Mouse (Mus musculus) forebrain, postnatal 0 days (tissue): ENCODE measurements around the gene Lacc1. TPM values are rescaled to one million over a fixed set of nuclear protein-coding genes. Genes with fewer than 3 reads are reported as not detected.

Experiments
- ATAC-seq: fragments of 200-750 bp; cut with Nextera tagmentation; 2 replicates; pipeline ENCODE4 v1.8.0; 2017; ENCODE audit warnings: mild to moderate bottlenecking, moderate library complexity
- DNase-seq: peaks from one replicate; pipeline ENCODE4 v3.0.0-alpha.2; 2015
- H3K27ac ChIP-seq: fragments of 300-500 bp; sonication (generic); 2 replicates; pipeline ENCODE4 v1.5.1; 2014; ENCODE audit warnings: low read depth, mild to moderate bottlenecking, antibody characterized with exemption, low read length, moderate library complexity, mixed read lengths
- H3K27me3 ChIP-seq: fragments of 300-500 bp; sonication (generic); 2 replicates; pipeline ENCODE4 v1.6.1; 2014; ENCODE audit warnings: mild to moderate bottlenecking, low read length, mixed read lengths; ENCODE audit not compliant: insufficient read depth
- H3K36me3 ChIP-seq: fragments of 300-500 bp; sonication (generic); 2 replicates; pipeline ENCODE4 v1.6.1; 2014; ENCODE audit warnings: mild to moderate bottlenecking, moderate library complexity; ENCODE audit not compliant: insufficient read depth
- H3K4me1 ChIP-seq: fragments of 300-500 bp; sonication (generic); 2 replicates; pipeline ENCODE4 v1.6.1; 2014; ENCODE audit warnings: antibody characterized with exemption; ENCODE audit not compliant: insufficient read depth
- H3K4me2 ChIP-seq: fragments of 300-500 bp; sonication (generic); 2 replicates; pipeline ENCODE4 v1.6.1; 2014; ENCODE audit warnings: low read depth, mild to moderate bottlenecking, moderate library complexity
- H3K4me3 ChIP-seq: fragments of 300-500 bp; sonication (generic); 2 replicates; pipeline ENCODE4 v1.5.1; 2014; ENCODE audit warnings: low read depth, low read length, mixed read lengths
- H3K9ac ChIP-seq: fragments of 300-500 bp; sonication (generic); 2 replicates; pipeline ENCODE4 v1.6.1; 2014; ENCODE audit warnings: mild to moderate bottlenecking
- H3K9me3 ChIP-seq: fragments of 300-500 bp; sonication (generic); 2 replicates; pipeline ENCODE4 v1.6.1; 2016; ENCODE audit warnings: low read length
- CTCF ChIP-seq: sonication (generic); IDR thresholded peaks from 2 replicates; pipeline ENCODE4 v1.5.1; 2016; ENCODE audit warnings: antibody characterized with exemption, control low read depth, low read depth
- WGBS: fragments of 180-500 bp; shearing (Covaris S2); extraction: QIAGEN DNeasy Blood & Tissue Kit; methylation state at CpG from one replicate; pipeline ENCODE4 v1.1.7; 2014; 5-methylcytosine and 5-hydroxymethylcytosine counted together
- polyA plus RNA-seq: library from polyadenylated mRNA; unstranded; fragments of >200 nt; fragmentation: Nextera tagmentation; extraction: Ambion mirVana; gene quantifications from 2 replicates; pipeline ENCODE4 v1.2.1, GENCODE M21; 2015
- total RNA-seq: library from RNA; depleted of rRNA; stranded (reverse); fragments of >200 nt; gene quantifications from 2 replicates; pipeline ENCODE4 v1.2.3, GENCODE M21; 2014; rRNA removed

The Lacc1 gene
- 3.5 and 6.0 TPM in 2 replicates for total RNA-seq
- polyA plus RNA-seq: 1.7 and 2.0 TPM in 2 replicates

GRCm38 (mm10) chr14:77036226-77037046, at the start of gene Lacc1, which contains the start of gene Ccdc122:
Lacc1 (minus strand) TSS chr14:77036904.
Ccdc122 (plus strand) TSS chr14:77036772.
- DNase-seq (peak; percentile 55), ATAC-seq (peak; percentile 71)
- Histone ChIP-seq H3K9ac (peak within 1 kb of the TSS; percentile 54), H3K4me3 (peak within 1 kb of the TSS; percentile 49), H3K27ac (no peak within 1 kb of the TSS), H3K36me3 (no peaks in the 10 kb centered on the region), H3K9me3 (no peaks in the 10 kb centered on the region), H3K4me1 (no peaks in the 10 kb centered on the region), H3K4me2 (peak within 1 kb of the TSS; percentile 81), H3K27me3 (no peaks in the 10 kb centered on the region)
- peak; percentile 55 for TF ChIP-seq CTCF
- 6% methylated on average over 82 of the region's 86 CpGs for WGBS

DNA sequence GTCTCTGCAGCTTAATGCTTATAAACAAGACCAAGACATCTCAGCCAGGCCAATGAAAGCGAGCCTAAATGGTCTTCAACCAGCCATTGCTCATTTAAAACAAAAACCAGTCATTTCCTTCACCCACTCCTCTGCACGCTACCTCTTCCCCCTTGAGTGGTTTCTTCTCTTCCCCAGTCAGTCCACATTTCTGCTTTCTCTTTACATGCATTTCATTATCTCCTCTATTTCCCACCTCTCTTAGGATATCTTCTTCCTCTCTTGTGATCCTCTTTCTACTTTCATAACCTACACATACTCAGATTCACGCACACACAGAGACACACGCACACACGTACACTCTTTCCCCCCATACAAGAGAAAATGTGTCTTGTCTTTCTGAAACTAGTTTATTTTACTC, 44.5 kb upstream of the Lacc1 start:
- H3K4me2 ChIP-seq: no peak overlapping the region
- no peak overlapping the region for H3K27ac ChIP-seq
- no peaks in the 10 kb centered on the region for H3K9me3 ChIP-seq
- WGBS: 95% methylated on average over 5 of the region's 5 CpGs
- no peaks in the 10 kb centered on the region for H3K36me3 ChIP-seq
- DNase-seq (no peak), ATAC-seq (no peak)
- H3K9ac ChIP-seq: no peak overlapping the region
- no peak overlapping the region for H3K4me3 ChIP-seq
- H3K4me1 ChIP-seq: no peaks in the 10 kb centered on the region
- H3K27me3 ChIP-seq: no peaks in the 10 kb centered on the region
- TF ChIP-seq CTCF: no peak

- Histone ChIP-seq H3K27ac (no peak overlapping the region), H3K9me3 (no peaks in the 10 kb centered on the region), H3K4me3 (no peak overlapping the region), H3K9ac (no peak overlapping the region), H3K4me1 (no peaks in the 10 kb centered on the region), H3K4me2 (no peak overlapping the region), H3K27me3 (no peaks in the 10 kb centered on the region), H3K36me3 (no peaks in the 10 kb centered on the region)
- no peak for DNase-seq
- no peak for TF ChIP-seq CTCF
- no peak for ATAC-seq
- 86% methylated on average over 1 of the region's 1 CpGs for WGBS
Measured at GRCm38 (mm10) chr14:77069361-77069760, 32.7 kb upstream of the Lacc1 start.

DNA sequence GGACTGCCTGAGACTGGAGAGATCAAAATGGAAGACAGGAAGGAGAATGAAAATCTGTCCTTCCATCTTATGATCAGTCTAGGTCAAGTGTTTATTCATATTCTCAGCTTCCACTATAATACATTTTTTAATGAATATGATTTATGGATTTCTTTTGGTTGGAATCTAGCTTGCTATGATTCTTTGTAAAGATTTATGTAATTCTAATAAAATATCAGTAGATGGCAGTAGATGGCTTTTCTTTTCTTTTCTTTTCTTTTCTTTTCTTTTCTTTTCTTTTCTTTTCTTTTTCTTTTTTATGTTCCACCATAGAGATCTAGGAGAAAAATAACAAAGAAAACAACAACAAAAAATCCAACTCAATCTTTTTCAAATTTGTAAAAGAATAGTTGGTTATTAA, 16.6 kb upstream of the Lacc1 start:
- H3K27ac ChIP-seq: no peak overlapping the region
- no peak for TF ChIP-seq CTCF
- H3K9me3 ChIP-seq: 0 out of 2 replicates have a peak, but pooled peaks cover 4% of the 10 kb centered on the region
- H3K36me3 ChIP-seq: no peaks in the 10 kb centered on the region
- ATAC-seq (no peak), DNase-seq (no peak)
- H3K27me3 ChIP-seq: no peaks in the 10 kb centered on the region
- no peaks in the 10 kb centered on the region for H3K4me1 ChIP-seq
- H3K4me2 ChIP-seq: no peak overlapping the region
- H3K9ac ChIP-seq: no peak overlapping the region
- H3K4me3 ChIP-seq: no peak overlapping the region

DNA sequence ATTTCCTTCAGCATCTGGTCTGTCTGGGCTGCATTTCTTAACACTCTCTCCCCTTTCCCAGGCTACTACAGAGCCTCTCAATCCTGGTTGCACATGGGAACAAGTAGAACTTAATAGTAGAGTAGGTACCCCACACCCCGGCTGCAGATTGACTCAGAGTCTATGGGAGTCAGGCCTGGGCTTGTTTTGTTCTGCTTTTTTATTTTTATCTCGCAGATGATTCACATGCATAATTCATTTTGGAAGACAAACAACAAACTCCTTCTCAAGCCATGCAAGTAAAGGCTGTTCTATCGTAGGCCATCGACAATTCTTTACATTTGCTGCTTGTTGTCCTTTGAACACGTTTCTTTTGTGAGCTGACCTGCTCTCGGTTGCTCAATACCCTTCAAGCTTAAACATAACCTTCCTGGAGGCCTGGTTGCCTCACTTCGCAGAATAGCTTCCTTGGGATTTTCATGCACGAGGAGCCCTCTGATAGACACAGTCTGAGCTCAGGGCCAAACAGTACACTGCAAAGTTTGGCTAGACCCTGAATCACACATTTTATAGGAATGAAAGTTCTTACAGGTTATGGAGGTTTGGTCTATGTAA, 1.2 kb upstream of the Lacc1 start:
- 55% methylated on average over 8 of the region's 8 CpGs for WGBS
- Histone ChIP-seq H3K27me3 (no peaks in the 10 kb centered on the region), H3K4me3 (no peak overlapping the region), H3K9me3 (no peaks in the 10 kb centered on the region), H3K4me1 (no peaks in the 10 kb centered on the region), H3K27ac (no peak overlapping the region), H3K9ac (no peak overlapping the region), H3K36me3 (no peaks in the 10 kb centered on the region), H3K4me2 (no peak overlapping the region)
- DNase-seq (peak; percentile 21), ATAC-seq (no peak)
- TF ChIP-seq CTCF: no peak

DNA sequence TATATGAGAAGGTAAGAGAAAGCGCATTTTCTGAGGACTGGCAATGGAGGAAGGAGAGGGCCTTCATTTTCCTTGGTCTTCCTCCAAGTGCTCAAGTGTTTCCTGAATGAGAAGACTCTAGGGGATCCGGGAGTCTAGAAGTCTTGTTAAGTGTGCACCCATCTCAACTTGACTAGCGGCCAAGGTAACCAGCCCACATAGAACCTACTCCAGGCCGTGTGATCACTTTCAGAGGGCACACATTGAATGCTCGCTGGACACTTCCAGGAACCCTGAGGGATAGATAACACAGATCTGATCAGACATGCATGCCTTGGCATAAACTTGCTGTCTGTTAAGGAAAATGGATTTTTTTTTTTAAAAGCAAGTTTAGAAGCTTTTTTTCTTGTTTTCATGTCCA, 626 bp upstream of the Lacc1 start:
- DNase-seq: no peak
- ATAC-seq: no peak
- Histone ChIP-seq H3K4me1 (no peaks in the 10 kb centered on the region), H3K36me3 (no peaks in the 10 kb centered on the region), H3K9me3 (no peaks in the 10 kb centered on the region), H3K27me3 (no peaks in the 10 kb centered on the region), H3K27ac (no peak overlapping the region), H3K9ac (no peak overlapping the region), H3K4me3 (no peak overlapping the region), H3K4me2 (no peak overlapping the region)
- no peak for TF ChIP-seq CTCF
- 83% methylated on average over 5 of the region's 5 CpGs for WGBS

DNA sequence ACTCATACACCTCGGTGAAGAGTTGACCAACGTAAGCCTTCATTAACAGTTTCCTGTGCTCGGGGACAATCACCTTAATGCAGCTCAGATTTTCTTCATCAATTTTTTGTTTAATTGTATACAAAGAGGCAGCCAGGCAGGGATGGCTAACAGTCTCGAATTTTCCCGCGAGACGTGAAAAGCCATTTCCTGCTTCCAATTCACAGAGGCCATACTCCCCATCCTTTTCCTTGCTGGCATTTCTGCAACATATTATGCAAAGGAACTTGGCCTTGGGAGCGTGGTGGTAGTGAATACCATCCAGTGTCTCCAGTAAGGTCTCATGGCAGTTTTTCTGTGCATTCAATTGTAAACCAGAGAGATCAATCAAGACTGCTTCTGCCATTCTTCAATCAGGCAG, 1.7 kb downstream of the Lacc1 start:
- no peaks in the 10 kb centered on the region for H3K27me3 ChIP-seq
- no peak overlapping the region for H3K27ac ChIP-seq
- H3K9ac ChIP-seq: no peak overlapping the region
- no peaks in the 10 kb centered on the region for H3K36me3 ChIP-seq
- WGBS: 77% methylated on average over 8 of the region's 8 CpGs
- no peak overlapping the region for H3K4me2 ChIP-seq
- H3K9me3 ChIP-seq: no peaks in the 10 kb centered on the region
- H3K4me1 ChIP-seq: no peaks in the 10 kb centered on the region
- no peak overlapping the region for H3K4me3 ChIP-seq
- no peak for DNase-seq
- ATAC-seq: no peak
- TF ChIP-seq CTCF: no peak
